In genomic region chr14:13649865-13650264, GRCm38 (mm10) we compare ENCODE assay signal across 36 mouse cellular contexts. TPM values are rescaled to one million over a fixed set of nuclear protein-coding genes. Genes with fewer than 3 reads are reported as not detected.
"Had no signal": no experiment of that assay in that cellular context is flagged by ENCODE, and none has a peak within 500 bp of the region (broad histone marks: within the 10 kb centered on the region; RNA-seq: fewer than 3 reads in every experiment).

No protein-coding gene starts in this region.

- H3K4me1 ChIP-seq: heart, embryonic 13.5 days; heart, embryonic 15.5 days; intestine, embryonic 15.5 days; limb, embryonic 13.5 days; limb, embryonic 15.5 days; liver, embryonic 12.5 days had no signal

- DNase-seq: gastrocnemius, postnatal 14 days; gastrocnemius, postnatal 36 days; heart, adult 11 months; heart, adult 2 months; heart, postnatal 14 days; heart, postnatal 36 days; kidney, adult 18-20 months; kidney, adult 8-10 months; kidney, postnatal 10 days; kidney, postnatal 25 days; kidney, postnatal 4 days; left cerebral cortex, postnatal 4 days had no signal

- ATAC-seq: inflammation-experienced regulatory T-cells, adult 6 months; intestine, embryonic 15.5 days; intestine, postnatal 0 days; liver, embryonic 12.5 days had no signal

- H3K4me2 ChIP-seq: heart, embryonic 11.5 days; heart, embryonic 13.5 days; heart, embryonic 15.5 days; hindbrain, embryonic 13.5 days; hindbrain, embryonic 15.5 days; intestine, embryonic 15.5 days; limb, embryonic 13.5 days; limb, embryonic 15.5 days; liver, embryonic 12.5 days had no signal

- H3K9ac ChIP-seq: heart, embryonic 13.5 days; heart, embryonic 15.5 days; hindbrain, embryonic 13.5 days; hindbrain, embryonic 15.5 days; intestine, embryonic 15.5 days; limb, embryonic 13.5 days; limb, embryonic 15.5 days; liver, embryonic 12.5 days; liver, embryonic 14.5 days had no signal

- H3K27me3 ChIP-seq: heart, embryonic 13.5 days; heart, embryonic 15.5 days; hindbrain, embryonic 13.5 days; hindbrain, embryonic 15.5 days; intestine, embryonic 15.5 days; limb, embryonic 13.5 days; limb, embryonic 15.5 days; liver, embryonic 12.5 days had no signal

- H3K4me3 ChIP-seq: heart, adult 2 months; heart, embryonic 13.5 days; heart, embryonic 15.5 days; hindbrain, embryonic 13.5 days; hindbrain, embryonic 15.5 days; intestine, embryonic 15.5 days; layer of hippocampus, adult 2 months; left cerebral cortex, adult 2 months; limb, embryonic 13.5 days; limb, embryonic 15.5 days; liver, embryonic 12.5 days had no signal

- H3K36me3 ChIP-seq: heart, embryonic 13.5 days; heart, embryonic 15.5 days; hindbrain, embryonic 13.5 days; hindbrain, embryonic 15.5 days; intestine, embryonic 15.5 days; limb, embryonic 13.5 days; limb, embryonic 15.5 days; liver, embryonic 12.5 days had no signal

- H3K9me3 ChIP-seq: heart, embryonic 13.5 days; heart, embryonic 15.5 days; hindbrain, embryonic 13.5 days; hindbrain, embryonic 15.5 days; intestine, embryonic 15.5 days; limb, embryonic 13.5 days; limb, embryonic 15.5 days; liver, embryonic 12.5 days had no signal

- H3K27ac ChIP-seq: heart, adult 2 months; heart, embryonic 13.5 days; heart, embryonic 15.5 days; hindbrain, embryonic 13.5 days; hindbrain, embryonic 15.5 days; intestine, embryonic 15.5 days; layer of hippocampus, adult 2 months; left cerebral cortex, adult 2 months; limb, embryonic 13.5 days; limb, embryonic 15.5 days; liver, embryonic 12.5 days; liver, embryonic 14.5 days had no signal

RNA-seq across cellular contexts. Expression of gene Sntn, which starts 20.8 kb away (rescaled TPM):
- total RNA-seq: gastrocnemius, adult 8-10 months; gastrocnemius, postnatal 14 days; gastrocnemius, postnatal 36 days; heart, adult 2 months; heart, postnatal 14 days; heart, postnatal 36 days; hematopoietic stem cell, adult 5-6 weeks; left cerebral cortex, adult 2 months; left cerebral cortex, postnatal 14 days; left cerebral cortex, postnatal 4 days; liver, adult 2 months had no signal
- polyA plus RNA-seq: heart, embryonic 11.5 days; heart, embryonic 13.5 days; heart, embryonic 15.5 days; heart, postnatal 0 days; hindbrain, embryonic 11.5 days; hindbrain, embryonic 13.5 days; hindbrain, embryonic 15.5 days; inflammation-experienced regulatory T-cells, adult 6 months; intestine, embryonic 15.5 days; intestine, postnatal 0 days; kidney, embryonic 14.5 days; kidney, embryonic 16.5 days; limb, embryonic 11.5 days; limb, embryonic 13.5 days; limb, embryonic 15.5 days; liver, adult 2 months; liver, embryonic 12.5 days; liver, embryonic 14.5 days; liver, embryonic 16.5 days had no signal
